Mouse (Mus musculus): Measurements from ENCODE around the gene Prkag2.

DNA sequence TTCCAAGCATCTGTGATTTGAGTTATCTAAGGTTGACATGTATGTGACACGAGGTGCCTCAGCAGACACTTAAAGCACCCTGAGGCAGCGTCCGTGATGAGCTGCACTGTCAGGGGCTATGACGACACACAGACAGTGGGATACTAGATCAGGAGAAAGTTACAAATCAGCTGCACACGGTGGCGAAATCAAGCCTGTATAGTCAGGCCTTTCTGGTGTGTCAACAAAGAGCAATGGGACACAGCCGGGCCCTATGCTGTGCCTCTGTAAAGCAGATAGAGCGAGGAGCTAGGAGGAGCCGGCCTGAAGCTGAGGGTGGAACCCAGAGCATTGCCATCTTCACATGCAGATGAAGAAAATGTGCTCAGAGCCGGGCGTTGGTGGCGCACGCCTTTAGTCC lies 12.3 kb downstream of the Prkag2 start:
- TF ChIP-seq CTCF (IDR thresholded peaks at IDR 0.05; ENCODE audit: extremely low read depth, insufficient read depth, low read length) (no peak), POLR2A (IDR thresholded peaks at IDR 0.05; ENCODE audit: extremely low read depth, insufficient read depth, low read length) (no peak)

Data from cortical plate, adult 2 months (tissue).